Mouse (Mus musculus) erythroblast, adult 5-6 weeks (primary cell): ENCODE measurements around the gene Sh3bgrl2. TPM values are rescaled to one million over a fixed set of nuclear protein-coding genes. Genes with fewer than 3 reads are reported as not detected.

Experiments
- ATAC-seq: replicated peaks from 2 replicates; pipeline ENCODE4 v1.8.0; 2016; ENCODE audit warnings: moderate number of reproducible peaks, mild to moderate bottlenecking, moderate TSS enrichment, inconsistent platforms; ENCODE audit not compliant: poor library complexity, low FRiP score, severe bottlenecking
- total RNA-seq, 2 experiments: library from RNA; stranded (forward) in 1 of 2; stranded (reverse) in 1 of 2; fragments of 150-400 nt in 1 of 2; fragments of 200-764, 138-1000 nt in 1 of 2; gene quantifications; 2 replicates each; pipeline versions ENCODE4 v1.2.3 to v1.2.4; 2015 to 2017; ENCODE audit warnings: low replicate concordance in 2 of 2

The Sh3bgrl2 gene
- total RNA-seq, 2 experiments from 2014 or later = 0.17 TPM; not detected in 1

GRCm38 (mm10) chr9:83556780-83557771 lies 8.9 kb downstream of the Sh3bgrl2 start:
- ATAC-seq = no peak

- ATAC-seq = no peak
Measured at GRCm38 (mm10) chr9:83560670-83561069, 12.5 kb downstream of the Sh3bgrl2 start.

- no peak for ATAC-seq
Measured at GRCm38 (mm10) chr9:83562889-83563288, 14.8 kb downstream of the Sh3bgrl2 start.

GRCm38 (mm10) chr9:83563808-83564549 lies 15.9 kb downstream of the Sh3bgrl2 start:
- no peak for ATAC-seq

- ATAC-seq = no peak
Measured at GRCm38 (mm10) chr9:83564934-83565652, 17.0 kb downstream of the Sh3bgrl2 start.

GRCm38 (mm10) chr9:83566141-83566540 lies 18.0 kb downstream of the Sh3bgrl2 start:
- ATAC-seq = no peak

GRCm38 (mm10) chr9:83568125-83568524 lies 20.0 kb downstream of the Sh3bgrl2 start:
- no peak for ATAC-seq

GRCm38 (mm10) chr9:83568937-83569336 lies 20.8 kb downstream of the Sh3bgrl2 start:
- no peak for ATAC-seq

- ATAC-seq = no peak
Measured at GRCm38 (mm10) chr9:83569898-83570297, 21.8 kb downstream of the Sh3bgrl2 start.

- no peak for ATAC-seq
Measured at GRCm38 (mm10) chr9:83571315-83571714, 23.2 kb downstream of the Sh3bgrl2 start.

GRCm38 (mm10) chr9:83572326-83572725 lies 24.2 kb downstream of the Sh3bgrl2 start:
- no peak for ATAC-seq

- ATAC-seq = no peak
Measured at GRCm38 (mm10) chr9:83572870-83573269, 24.7 kb downstream of the Sh3bgrl2 start.

GRCm38 (mm10) chr9:83573588-83573987 lies 25.5 kb downstream of the Sh3bgrl2 start:
- ATAC-seq = no peak

- ATAC-seq = no peak
Measured at GRCm38 (mm10) chr9:83575403-83575802, 27.3 kb downstream of the Sh3bgrl2 start.

- ATAC-seq = no peak
Measured at GRCm38 (mm10) chr9:83576018-83576688, 28.0 kb downstream of the Sh3bgrl2 start.

- no peak for ATAC-seq
Measured at GRCm38 (mm10) chr9:83576689-83577057, 28.5 kb downstream of the Sh3bgrl2 start.

- ATAC-seq = no peak
Measured at GRCm38 (mm10) chr9:83577260-83577659, 29.1 kb downstream of the Sh3bgrl2 start.

- no peak for ATAC-seq
Measured at GRCm38 (mm10) chr9:83579049-83579448, 30.9 kb downstream of the Sh3bgrl2 start.

- ATAC-seq = no peak
Measured at GRCm38 (mm10) chr9:83582748-83583147, 34.6 kb downstream of the Sh3bgrl2 start.
